Mouse (Mus musculus) liver, embryonic 15.5 days (tissue): ENCODE measurements around the gene Notch3. TPM values are rescaled to one million over a fixed set of nuclear protein-coding genes. Genes with fewer than 3 reads are reported as not detected.
A peak's percentile ranks its signal among the peaks of the same experiment; 100 is the strongest.
"Not testable (repeated sequence)": the region's sequence is repeated elsewhere in the genome, so short reads cannot be mapped to it uniquely, and the experiment has no call there.

Experiments used
- ATAC-seq: fragments of 200-750 bp; cut with Nextera tagmentation; 2 replicates; pipeline ENCODE4 v1.8.0; 2017; ENCODE audit warnings: moderate number of reproducible peaks, mild to moderate bottlenecking, moderate library complexity; ENCODE audit not compliant: insufficient read depth
- H3K27ac ChIP-seq: fragments of 300-500 bp; sonication (generic); replicated peaks from 2 replicates; pipeline ENCODE4 v1.5.1; 2015; ENCODE audit warnings: mild to moderate bottlenecking, inconsistent platforms
- H3K27me3 ChIP-seq: fragments of 300-500 bp; sonication (generic); 2 replicates; pipeline ENCODE4 v1.6.1; 2015; ENCODE audit warnings: mild to moderate bottlenecking, inconsistent platforms
- H3K36me3 ChIP-seq: fragments of 300-500 bp; sonication (generic); replicated peaks from 2 replicates; pipeline ENCODE4 v1.6.1; 2015; ENCODE audit warnings: moderate library complexity, mild to moderate bottlenecking, inconsistent platforms
- H3K4me1 ChIP-seq: fragments of 300-500 bp; sonication (generic); replicated peaks from 2 replicates; pipeline ENCODE4 v1.6.1; 2015; ENCODE audit warnings: inconsistent platforms
- H3K4me2 ChIP-seq: fragments of 300-500 bp; sonication (generic); 2 replicates; pipeline ENCODE4 v1.6.1; 2015; ENCODE audit warnings: moderate library complexity, mild to moderate bottlenecking, inconsistent platforms
- H3K4me3 ChIP-seq: fragments of 300-500 bp; sonication (generic); replicated peaks from 2 replicates; pipeline ENCODE4 v1.5.1; 2015; ENCODE audit warnings: mild to moderate bottlenecking, inconsistent platforms
- H3K9ac ChIP-seq: fragments of 300-500 bp; sonication (generic); 2 replicates; pipeline ENCODE4 v1.6.1; 2015; ENCODE audit warnings: moderate library complexity, mild to moderate bottlenecking, inconsistent platforms
- H3K9me3 ChIP-seq: fragments of 300-500 bp; sonication (generic); replicated peaks from 2 replicates; pipeline ENCODE4 v1.6.1; 2016; ENCODE audit warnings: inconsistent platforms
- WGBS: fragments of 180-500 bp; shearing (Covaris S2); methylation state at CpG from one replicate; pipeline ENCODE4 v1.1.7; 2015; ENCODE audit warnings: mixed read lengths; ENCODE audit not compliant: insufficient replicate concordance; 5-methylcytosine and 5-hydroxymethylcytosine counted together
- polyA plus RNA-seq: library from polyadenylated mRNA; unstranded; fragments of >200 nt; fragmentation: Nextera tagmentation; extraction: Ambion mirVana; gene quantifications from 2 replicates; pipeline ENCODE4 v1.2.1, GENCODE M21; 2015

The Notch3 gene
- 0.50 and 0.60 TPM in 2 replicates for polyA plus RNA-seq

DNA sequence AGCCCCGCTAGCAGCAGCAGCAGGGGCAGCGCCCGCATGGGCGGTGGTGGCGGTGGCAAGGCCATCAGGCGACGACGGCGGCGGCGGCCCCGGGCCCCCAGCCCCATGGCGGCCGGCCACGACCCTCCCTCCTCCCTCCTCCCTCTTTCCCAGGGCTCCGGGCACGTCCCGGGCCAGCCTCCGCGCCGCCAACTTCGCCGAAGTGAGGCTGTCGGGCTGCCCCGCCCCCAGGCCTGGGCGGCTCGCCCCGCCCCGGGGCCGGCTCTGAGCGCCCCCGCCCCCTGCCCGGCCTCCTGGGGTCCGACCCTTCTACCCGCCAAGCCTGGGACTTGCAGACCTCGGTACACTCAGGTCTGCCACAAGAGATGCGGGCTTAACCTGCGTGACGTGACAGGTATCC, at the start of gene Notch3:
Gene Notch3 (minus strand): TSS at position 166 of the 400 bp plus-strand sequence.
- ATAC-seq: no peak
- no peaks in the 10 kb centered on the region for H3K36me3 ChIP-seq
- peak within 1 kb of the TSS; percentile 53 for H3K4me3 ChIP-seq
- no peak within 1 kb of the TSS for H3K27ac ChIP-seq
- H3K27me3 ChIP-seq: peaks cover 71% of the 10 kb centered on the region
- H3K9me3 ChIP-seq: no peaks in the 10 kb centered on the region
- WGBS: 1% methylated on average over 36 of the region's 39 CpGs
- H3K4me1 ChIP-seq: peaks cover 42% of the 10 kb centered on the region
- H3K9ac ChIP-seq: no peak within 1 kb of the TSS
- peak within 1 kb of the TSS; percentile 72 for H3K4me2 ChIP-seq

DNA sequence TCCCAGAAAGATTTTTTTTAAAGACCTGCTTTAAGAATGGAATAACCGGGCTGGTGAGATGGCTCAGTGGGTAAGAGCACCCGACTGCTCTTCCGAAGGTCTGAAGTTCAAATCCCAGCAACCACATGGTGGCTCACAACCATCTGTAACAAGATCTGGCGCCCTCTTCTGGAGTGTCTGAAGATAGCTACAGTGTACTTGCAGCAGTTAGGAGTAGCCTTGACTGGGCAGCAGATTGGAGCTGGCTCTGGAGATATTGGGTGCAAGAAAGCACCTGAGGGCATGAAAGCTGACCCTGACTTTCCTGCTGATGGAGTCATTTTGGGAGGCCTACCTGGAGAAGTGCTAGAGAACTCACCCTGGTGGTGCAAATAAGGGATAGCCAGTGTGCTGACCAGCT, 48.9 kb upstream of the Notch3 start:
- not testable (repeated sequence) for H3K4me3 ChIP-seq, H3K27me3 ChIP-seq, ATAC-seq, H3K4me2 ChIP-seq, H3K9ac ChIP-seq, H3K9me3 ChIP-seq, H3K4me1 ChIP-seq, H3K27ac ChIP-seq
- 73% methylated on average over 4 of the region's 4 CpGs for WGBS
- peaks cover 100% of the 10 kb centered on the region for H3K36me3 ChIP-seq

DNA sequence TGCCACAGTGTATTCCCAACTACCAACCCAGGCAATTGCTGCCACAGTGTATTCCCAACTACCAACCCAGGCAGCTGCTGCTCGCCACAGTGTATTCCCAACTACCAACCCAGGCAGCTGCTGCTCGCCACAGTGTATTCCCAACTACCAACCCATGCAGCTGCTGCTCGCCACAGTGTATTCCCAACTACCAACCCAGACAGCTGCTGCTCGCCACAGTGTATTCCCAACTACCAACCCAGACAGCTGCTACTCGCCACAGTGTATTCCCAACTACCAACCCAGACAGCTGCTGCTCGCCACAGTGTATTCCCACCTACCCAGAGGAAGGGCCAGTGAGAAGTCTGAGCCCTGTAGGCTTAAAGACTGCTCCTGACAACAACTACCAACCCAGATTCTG, 44.9 kb upstream of the Notch3 start:
- H3K27ac ChIP-seq, H3K27me3 ChIP-seq, H3K9ac ChIP-seq, ATAC-seq, H3K4me2 ChIP-seq, H3K4me3 ChIP-seq, H3K4me1 ChIP-seq, H3K9me3 ChIP-seq: not testable (repeated sequence)
- 96% methylated on average over 6 of the region's 6 CpGs for WGBS
- H3K36me3 ChIP-seq: peaks cover 100% of the 10 kb centered on the region

DNA sequence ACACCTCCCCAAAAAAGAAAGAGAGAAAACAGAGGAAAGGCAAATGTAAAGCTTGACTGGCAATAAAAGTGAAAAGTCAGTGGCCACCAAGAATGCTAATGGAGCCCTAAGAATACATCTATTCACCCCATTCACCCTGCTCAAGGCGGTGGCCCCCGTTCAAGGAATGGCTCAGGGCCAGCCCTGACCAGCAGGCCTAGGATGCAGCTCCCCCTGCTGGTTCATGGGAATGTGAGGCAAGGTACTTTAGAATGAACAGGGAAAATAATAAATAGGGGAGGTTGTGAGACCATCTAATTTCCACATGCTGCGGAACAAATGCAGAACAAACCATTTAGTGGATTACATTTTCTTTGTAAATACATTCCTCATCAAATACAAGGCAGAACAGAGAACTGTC, 43.1 kb upstream of the Notch3 start:
- Histone ChIP-seq H3K9me3 (no peaks in the 10 kb centered on the region), H3K27ac (no peak overlapping the region), H3K4me1 (no peaks in the 10 kb centered on the region), H3K36me3 (peaks cover 100% of the 10 kb centered on the region), H3K27me3 (no peaks in the 10 kb centered on the region), H3K9ac (no peak overlapping the region), H3K4me2 (no peak overlapping the region), H3K4me3 (no peak overlapping the region)
- ATAC-seq: no peak
- WGBS: 59% methylated on average over 3 of the region's 3 CpGs

DNA sequence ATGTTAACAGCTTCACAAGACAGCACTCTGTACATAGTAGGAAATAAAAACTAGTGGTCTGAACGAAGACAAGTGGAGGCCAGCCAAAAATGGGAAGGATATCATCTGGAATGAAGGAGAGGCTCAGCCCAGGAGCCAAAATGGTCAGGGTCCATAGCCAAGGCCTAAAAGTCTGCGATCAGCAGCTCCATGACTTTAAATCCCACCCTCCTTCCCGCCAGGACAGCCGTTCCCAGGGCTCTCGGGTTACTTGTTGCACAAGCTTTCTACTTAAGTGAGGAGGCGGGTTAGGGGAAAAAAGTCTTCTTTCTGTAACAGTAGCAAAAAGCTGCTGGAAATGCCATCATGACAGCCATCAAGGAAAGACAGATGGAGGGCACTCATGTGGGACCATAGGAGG, 42.5 kb upstream of the Notch3 start:
- H3K27me3 ChIP-seq: no peaks in the 10 kb centered on the region

DNA sequence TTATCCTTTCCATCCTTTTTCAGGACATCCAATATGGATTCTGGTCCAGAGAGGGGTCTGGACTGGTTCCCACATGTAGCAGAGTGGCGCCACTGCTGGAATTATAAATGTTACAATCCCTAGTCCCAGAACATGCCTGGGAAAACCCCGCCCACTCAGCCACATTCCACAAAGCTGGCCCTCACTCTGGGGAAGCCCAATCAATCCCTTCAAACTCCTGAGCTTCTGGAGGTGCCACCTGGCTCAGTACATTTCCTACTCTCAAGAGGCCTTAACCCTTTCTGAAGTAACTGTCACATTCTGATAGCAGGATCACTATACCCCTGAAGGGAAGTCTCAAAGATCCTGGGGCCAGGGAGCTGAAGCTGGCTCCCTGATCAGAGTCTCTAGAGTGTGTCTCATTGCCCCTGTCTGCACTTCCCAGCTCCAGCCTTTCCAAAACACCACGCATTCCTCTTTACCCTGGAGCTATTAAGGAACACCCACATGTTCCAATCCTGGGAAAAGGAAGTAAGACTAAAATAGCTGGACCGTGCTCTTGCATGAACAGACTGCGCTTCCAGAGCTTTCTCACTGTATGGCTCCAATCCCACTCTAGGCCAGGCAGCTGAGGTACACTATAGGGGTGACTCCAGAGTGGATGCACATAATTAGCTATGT, 41.1 kb upstream of the Notch3 start:
- Histone ChIP-seq H3K4me1 (no peaks in the 10 kb centered on the region), H3K27ac (no peak overlapping the region), H3K4me2 (no peak overlapping the region), H3K9me3 (no peaks in the 10 kb centered on the region), H3K36me3 (peaks cover 100% of the 10 kb centered on the region), H3K9ac (no peak overlapping the region), H3K4me3 (no peak overlapping the region), H3K27me3 (no peaks in the 10 kb centered on the region)
- WGBS: 89% methylated on average over 5 of the region's 5 CpGs
- ATAC-seq: no peak

More for the DNA sequence above, 42.5 kb upstream of the Notch3 start:
- 83% methylated on average over 6 of the region's 6 CpGs for WGBS
- Histone ChIP-seq H3K9me3 (no peaks in the 10 kb centered on the region), H3K9ac (no peak overlapping the region), H3K27ac (no peak overlapping the region), H3K4me1 (no peaks in the 10 kb centered on the region), H3K4me2 (no peak overlapping the region), H3K4me3 (no peak overlapping the region), H3K36me3 (peaks cover 100% of the 10 kb centered on the region)
- ATAC-seq: no peak

DNA sequence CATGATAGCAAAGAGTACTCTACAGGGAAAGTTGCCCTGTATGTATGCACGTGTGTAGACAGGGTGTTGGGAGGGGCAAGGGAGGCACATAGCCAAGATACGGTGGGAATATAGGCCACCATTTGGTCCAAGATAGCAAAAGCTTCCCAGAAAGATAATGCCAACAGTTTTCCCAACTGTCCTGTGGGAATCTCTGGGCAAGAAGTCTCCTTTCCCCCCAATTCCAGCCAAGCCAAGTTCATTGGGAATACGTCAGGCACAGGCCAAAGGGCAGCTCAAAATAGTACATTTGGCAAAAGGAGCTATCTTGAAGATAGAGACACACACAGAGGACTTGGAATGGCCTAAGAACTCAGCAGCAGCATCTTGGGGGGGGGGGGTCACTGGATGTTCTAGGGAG, 38.7 kb upstream of the Notch3 start:
- no peak overlapping the region for H3K9ac ChIP-seq
- whole genome bisulfite sequencing: 78% methylated on average over 3 of the region's 3 CpGs
- H3K4me1 ChIP-seq: no peaks in the 10 kb centered on the region
- no peak for ATAC-seq
- H3K4me2 ChIP-seq: no peak overlapping the region
- H3K27me3 ChIP-seq: no peaks in the 10 kb centered on the region
- peaks cover 100% of the 10 kb centered on the region for H3K36me3 ChIP-seq
- H3K9me3 ChIP-seq: no peaks in the 10 kb centered on the region
- H3K4me3 ChIP-seq: no peak overlapping the region
- no peak overlapping the region for H3K27ac ChIP-seq

DNA sequence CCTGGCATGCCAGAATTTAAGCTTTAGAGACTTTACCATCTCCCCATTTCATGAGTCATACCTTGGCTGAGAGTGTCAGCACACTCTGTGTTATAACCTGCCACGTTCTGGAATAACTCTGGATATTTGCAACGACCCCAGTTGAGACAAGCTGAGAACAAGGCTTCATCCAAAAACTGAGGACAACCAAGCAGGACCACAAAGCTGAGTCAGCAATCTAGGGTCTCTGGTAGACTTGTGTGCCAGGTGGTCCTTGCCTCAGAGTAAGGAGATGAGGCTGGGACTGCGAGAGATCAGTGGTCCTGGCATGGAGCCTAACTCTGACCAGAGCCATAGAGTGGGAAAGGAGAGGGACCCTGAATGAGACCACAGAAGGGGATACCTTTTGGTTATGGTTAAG, 36.3 kb upstream of the Notch3 start:
- peaks cover 100% of the 10 kb centered on the region for H3K36me3 ChIP-seq
- WGBS: 87% methylated on average over 3 of the region's 3 CpGs
- no peak for ATAC-seq

DNA sequence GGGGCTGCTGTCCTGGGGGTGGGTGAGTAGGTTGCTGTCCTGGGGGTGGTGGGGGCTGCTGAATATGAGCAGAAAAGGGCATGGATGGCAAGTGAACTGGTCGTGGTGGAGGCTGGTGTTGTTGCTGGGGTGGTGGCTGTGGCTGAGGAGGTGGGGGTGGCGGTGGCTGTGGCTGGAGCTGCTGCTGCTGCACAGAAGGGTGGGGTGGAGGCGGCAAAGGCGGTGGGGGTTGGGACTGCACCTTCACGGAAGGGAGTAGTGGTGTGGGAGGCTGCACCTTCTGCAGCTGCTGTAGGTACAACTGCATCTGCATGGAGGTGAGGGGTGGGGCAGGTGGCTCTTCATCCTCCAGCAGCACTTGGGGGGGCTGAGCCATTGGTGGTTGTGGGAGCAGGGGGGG, 34.4 kb upstream of the Notch3 start:
- H3K27me3 ChIP-seq: no peaks in the 10 kb centered on the region
- H3K4me3 ChIP-seq: no peak overlapping the region
- 66% methylated on average over 5 of the region's 5 CpGs for WGBS
- H3K27ac ChIP-seq: no peak overlapping the region
- H3K4me2 ChIP-seq: no peak overlapping the region
- H3K36me3 ChIP-seq: peaks cover 100% of the 10 kb centered on the region
- no peaks in the 10 kb centered on the region for H3K9me3 ChIP-seq
- no peak for ATAC-seq
- H3K4me1 ChIP-seq: no peaks in the 10 kb centered on the region
- no peak overlapping the region for H3K9ac ChIP-seq

More for the DNA sequence above, 36.3 kb upstream of the Notch3 start:
- Histone ChIP-seq H3K9me3 (no peaks in the 10 kb centered on the region), H3K4me1 (no peaks in the 10 kb centered on the region), H3K4me3 (no peak overlapping the region), H3K9ac (no peak overlapping the region), H3K4me2 (no peak overlapping the region), H3K27ac (no peak overlapping the region), H3K27me3 (no peaks in the 10 kb centered on the region)

DNA sequence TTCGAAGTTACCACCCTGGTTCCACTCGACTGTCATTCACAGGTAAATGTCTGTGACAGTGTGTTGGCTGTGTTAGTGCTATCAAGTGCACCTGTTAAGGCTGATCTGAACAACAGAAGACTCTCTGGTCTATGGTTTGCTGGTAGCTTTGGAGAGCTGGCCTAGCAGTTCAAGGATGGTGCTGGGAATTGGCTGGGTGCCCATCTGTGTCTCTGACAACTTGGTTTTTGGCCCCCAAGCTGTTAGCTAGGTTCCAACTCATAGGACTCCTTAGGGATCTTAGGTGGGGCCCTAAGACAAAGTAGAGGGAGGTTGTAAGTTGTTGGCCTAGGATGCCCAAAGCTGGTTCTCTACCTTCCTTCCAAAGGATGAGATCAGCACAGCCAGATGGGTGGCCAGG, 33.1 kb upstream of the Notch3 start:
- no peak overlapping the region for H3K4me2 ChIP-seq
- H3K27me3 ChIP-seq: no peaks in the 10 kb centered on the region
- no peak overlapping the region for H3K4me3 ChIP-seq
- no peak overlapping the region for H3K27ac ChIP-seq
- no peak overlapping the region for H3K9ac ChIP-seq
- 62% methylated on average over 2 of the region's 2 CpGs for WGBS
- no peak for ATAC-seq
- no peaks in the 10 kb centered on the region for H3K9me3 ChIP-seq
- 0 out of 2 replicates have a peak, but pooled peaks cover 3% of the 10 kb centered on the region for H3K4me1 ChIP-seq
- H3K36me3 ChIP-seq: peaks cover 96% of the 10 kb centered on the region

DNA sequence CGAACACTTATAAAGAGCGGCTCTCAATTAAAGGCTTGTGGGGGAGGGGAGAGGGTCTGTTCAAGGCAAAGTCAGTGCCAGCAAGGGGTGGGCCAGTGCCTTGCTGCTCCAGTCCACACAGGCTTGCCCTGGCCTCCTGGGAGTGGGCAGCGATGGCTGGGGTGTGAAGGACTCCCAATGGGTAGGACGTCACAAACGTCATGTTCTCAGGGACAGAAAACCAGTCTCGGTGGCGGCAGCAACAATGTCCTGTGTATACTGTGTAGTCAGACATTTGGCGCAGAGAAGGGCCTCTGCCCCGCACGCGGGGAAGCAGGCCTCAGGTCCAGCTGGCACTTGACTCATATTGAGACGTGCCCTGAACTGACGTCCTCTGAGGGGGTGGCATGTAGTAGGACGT, 30.5 kb upstream of the Notch3 start:
- Histone ChIP-seq H3K27me3 (no peaks in the 10 kb centered on the region), H3K36me3 (peaks cover 70% of the 10 kb centered on the region)
- 86% methylated on average over 14 of the region's 14 CpGs for WGBS

DNA sequence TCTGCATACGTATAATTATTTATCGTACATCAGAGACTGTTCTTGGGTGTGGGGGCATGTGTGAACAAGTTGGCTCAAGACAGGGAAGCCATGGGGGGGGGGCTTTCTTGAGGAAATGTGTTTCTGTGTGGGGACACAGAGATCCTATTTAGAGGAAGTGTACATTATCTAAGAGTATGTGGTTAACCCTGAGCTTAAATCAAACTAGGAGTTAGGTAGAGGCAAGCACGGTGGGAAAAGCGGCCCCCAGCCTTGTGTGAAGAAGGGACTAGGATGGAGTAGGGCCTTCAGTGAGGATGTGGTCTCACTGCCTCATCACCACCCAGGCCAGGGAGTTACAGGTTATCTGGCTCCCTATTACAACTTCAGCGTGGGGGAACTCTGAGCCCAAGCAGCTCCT, 29.1 kb upstream of the Notch3 start:
- H3K4me3 ChIP-seq: no peak overlapping the region
- peaks cover 56% of the 10 kb centered on the region for H3K36me3 ChIP-seq
- H3K4me1 ChIP-seq: 0 out of 2 replicates have a peak, but pooled peaks cover 3% of the 10 kb centered on the region
- no peak for ATAC-seq
- no peaks in the 10 kb centered on the region for H3K9me3 ChIP-seq
- no peak overlapping the region for H3K4me2 ChIP-seq
- H3K9ac ChIP-seq: no peak overlapping the region
- H3K27ac ChIP-seq: no peak overlapping the region
- H3K27me3 ChIP-seq: no peaks in the 10 kb centered on the region
- 54% methylated on average over 5 of the region's 5 CpGs for WGBS

More for the DNA sequence above, 30.5 kb upstream of the Notch3 start:
- Histone ChIP-seq H3K27ac (no peak overlapping the region), H3K4me1 (0 out of 2 replicates have a peak, but pooled peaks cover 3% of the 10 kb centered on the region), H3K9me3 (no peaks in the 10 kb centered on the region), H3K4me3 (no peak overlapping the region), H3K9ac (no peak overlapping the region), H3K4me2 (no peak overlapping the region)
- ATAC-seq: no peak
